Mouse (Mus musculus): Measurements from ENCODE around the gene Fzd2.

Fzd2 gene

DNA sequence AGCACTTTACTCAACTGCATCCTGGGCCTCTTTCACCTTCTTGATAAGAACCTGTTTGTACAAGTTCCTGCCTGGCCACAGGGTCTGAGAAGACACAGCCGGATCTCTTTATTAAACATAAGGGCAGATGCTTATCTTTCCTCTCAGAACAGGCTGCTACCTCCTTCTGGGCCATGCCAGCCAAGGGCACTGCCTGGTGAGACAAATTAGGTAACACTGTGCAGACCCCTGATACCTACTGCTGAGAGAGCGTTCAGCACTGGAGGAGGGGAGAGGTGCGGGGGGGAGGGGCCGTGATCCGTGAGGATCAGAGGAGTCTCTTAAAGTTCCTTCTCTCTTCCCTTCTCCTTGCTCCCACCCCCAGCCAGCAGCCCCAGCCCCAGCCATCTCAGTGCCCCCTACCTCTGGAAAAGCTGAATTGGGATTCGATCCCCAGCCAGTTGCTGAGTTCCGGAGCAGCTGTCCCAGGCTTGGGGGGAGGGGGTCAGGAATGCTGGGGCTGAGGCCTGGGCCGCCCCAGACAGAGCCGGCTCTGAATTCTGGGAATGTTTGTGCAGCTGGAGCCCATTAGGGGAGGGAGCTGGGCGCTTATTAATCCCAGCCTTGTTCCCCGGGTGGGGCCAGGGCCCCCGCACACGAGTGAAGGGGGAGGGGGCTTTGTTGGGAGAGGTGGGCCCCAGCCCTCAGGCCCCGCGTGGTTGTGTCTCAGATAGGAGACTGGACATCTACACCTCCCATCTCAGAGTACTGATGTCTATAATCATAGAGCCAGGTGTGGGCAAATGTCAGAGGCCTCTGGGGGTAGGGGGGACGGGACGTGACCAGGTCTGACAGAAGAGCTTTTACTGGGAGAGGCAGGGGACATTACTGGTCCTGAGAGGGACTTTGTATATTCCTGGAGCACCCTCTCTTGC, 19.9 kb downstream of the Fzd2 start:
- DNase-seq (ENCODE audit: low read depth) = no peak

DNA sequence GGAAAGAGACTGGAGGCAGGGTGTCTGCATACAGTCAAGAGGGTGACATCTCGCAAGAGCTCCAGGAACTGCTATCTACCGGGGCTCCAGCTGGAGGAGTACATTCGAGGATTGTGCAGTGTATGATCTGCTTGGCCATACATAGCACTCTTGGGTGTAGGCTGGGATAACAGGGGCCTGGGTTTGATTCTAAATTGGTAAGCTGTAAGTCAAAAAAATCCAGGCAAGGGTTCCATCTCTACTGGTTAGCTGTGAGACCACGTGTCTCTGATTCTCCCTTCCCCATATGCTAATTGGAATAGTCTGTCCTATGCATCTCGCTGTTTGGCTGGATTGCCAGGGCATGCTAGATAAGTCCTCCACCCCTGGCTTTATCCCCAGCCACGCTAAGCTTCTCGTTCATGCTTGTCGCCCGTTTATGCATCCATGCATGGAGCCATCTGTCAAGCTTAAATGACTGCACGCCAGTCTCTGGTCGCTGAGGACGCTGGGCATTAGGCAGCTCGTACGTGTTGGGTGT, 20.8 kb downstream of the Fzd2 start:
- no peak for DNase-seq (ENCODE audit: low read depth)

DNA sequence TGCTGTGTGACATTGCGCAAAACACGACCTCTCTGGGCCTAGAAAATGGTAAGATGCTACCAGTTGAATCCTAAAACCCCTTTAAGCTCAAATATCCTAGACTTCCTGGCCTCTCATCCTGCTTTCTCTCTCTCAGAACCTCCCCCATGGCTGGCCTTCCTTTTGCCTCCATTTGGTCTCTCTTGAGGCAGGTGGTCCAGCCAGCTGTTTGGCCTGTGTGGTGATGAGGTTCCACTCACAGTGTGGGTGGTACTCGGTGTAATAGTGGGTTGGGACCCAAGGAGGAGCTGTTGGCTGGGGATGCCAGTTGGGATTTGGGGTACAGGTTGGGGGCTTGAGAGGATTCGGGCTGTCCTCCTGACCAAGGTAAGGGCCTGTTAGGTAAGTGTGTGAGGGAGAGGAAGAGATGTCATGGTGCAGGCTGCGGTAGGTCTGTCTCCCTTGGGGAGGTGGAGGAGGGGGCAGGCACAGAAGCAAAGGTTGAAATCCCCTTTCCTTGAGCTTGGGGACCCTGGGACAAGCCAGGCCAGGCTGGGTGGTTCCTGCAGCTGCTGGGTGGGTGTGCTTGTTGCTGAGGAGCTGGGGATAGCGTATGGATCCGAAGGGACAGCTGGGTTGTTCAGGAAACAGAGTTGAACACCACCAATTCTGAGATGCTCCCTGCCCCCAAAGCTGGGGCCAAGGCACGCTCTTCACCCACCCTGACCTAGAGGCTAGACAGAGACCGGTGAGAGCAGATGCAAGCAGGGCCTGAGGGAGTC, 23.2 kb downstream of the Fzd2 start:
- no peak for DNase-seq (ENCODE audit: low read depth)

DNA sequence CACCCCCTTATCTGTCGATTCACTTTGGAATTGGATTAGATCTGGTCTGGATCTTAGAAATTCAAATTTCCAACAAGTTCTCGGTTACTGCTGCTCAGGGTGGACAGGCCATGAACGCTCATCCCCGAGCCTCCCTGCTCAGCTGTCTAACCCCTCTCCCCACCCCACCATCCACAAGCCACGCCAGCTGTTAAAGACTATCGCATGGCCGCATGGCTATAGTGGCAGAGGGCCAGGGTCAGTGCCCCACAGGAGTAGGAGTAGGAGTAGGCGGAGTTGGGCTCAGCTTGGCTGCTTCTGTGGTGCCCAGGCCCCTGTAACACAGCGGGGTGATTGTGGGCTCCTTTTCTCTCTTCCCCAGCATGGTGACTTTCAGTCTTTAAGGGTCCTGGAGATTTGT, 24.3 kb downstream of the Fzd2 start:
- no peak for DNase-seq (ENCODE audit: low read depth)

DNA sequence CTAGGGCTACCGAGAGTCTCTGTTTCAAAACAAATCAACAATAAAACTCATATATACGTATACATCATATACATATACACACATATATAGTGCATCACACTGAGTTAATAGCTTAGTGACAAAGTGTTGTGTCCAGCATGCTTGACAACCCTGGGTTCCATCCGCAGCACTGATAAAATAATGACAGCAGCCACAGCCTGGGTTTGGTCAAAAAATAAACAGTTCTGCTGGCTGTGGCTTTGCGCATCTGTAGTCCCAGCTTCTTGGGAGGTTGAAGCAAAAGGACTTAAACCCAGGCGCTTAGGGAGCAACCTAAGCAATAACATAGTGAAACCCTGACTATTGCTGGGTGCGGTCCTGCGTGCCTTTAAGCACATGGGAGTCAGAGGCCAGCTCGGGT, 25.2 kb downstream of the Fzd2 start:
- no peak for DNase-seq (ENCODE audit: low read depth)

DNA sequence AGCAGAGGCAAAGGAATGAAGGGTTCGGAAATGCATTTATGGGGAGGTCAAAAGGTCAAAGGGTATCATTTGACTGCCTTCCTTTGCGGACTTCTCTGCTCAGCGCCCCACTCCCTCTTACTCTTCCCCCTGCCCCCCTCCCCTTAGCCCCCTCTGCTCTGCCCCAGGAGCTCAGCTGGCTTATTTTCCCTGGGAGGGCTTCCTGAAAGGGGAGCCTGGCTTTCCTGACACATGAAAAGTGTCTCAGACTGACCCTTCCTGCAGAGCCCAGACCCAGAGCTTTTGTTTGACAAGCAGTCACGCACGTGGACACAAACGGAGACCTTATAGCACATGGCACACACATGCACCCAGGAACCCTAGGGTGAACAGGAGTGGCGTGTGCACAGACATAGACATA, 26.5 kb downstream of the Fzd2 start:
- DNase-seq (ENCODE audit: low read depth) = no peak

DNA sequence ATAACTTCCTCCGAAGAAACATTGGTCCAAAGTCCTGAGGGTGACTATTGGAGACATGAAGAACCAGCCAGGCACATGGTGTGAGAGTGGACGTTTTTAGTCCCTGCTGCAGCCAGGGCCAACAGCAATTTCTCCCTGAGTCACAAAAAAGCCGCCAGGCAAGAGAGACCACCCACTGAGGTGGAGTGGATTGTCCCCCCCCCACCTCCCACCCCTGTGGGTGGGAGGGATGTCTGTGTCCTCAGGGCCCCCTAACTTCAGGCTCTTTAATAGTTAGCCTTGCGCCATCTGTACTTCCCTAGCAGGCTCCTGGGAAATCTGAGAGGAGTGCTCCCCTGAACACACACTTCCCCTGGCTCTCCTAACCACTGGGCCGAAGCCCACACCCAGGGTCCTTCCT, 27.0 kb downstream of the Fzd2 start:
- no peak for DNase-seq (ENCODE audit: low read depth)

DNA sequence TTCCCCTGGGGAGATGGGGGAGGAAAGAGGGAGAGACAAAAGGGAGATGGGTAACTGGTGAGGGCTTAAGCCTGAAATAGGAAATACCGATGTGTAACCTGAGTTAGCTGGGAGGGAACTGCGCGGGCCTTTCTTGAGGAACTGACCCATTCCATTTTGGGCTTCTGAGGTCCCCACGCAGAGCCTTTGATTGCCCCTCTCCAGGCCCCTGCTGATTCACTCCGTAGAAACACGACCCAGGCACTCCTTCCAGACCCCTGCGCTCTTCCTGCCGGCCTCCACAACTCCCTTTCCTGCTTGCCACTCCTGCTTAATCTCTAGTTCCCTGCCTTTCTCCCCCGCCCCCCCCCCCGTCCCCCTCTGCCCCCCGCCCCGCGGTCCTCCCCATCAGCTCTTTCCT, 28.5 kb downstream of the Fzd2 start:
- no peak for DNase-seq (ENCODE audit: low read depth)

DNA sequence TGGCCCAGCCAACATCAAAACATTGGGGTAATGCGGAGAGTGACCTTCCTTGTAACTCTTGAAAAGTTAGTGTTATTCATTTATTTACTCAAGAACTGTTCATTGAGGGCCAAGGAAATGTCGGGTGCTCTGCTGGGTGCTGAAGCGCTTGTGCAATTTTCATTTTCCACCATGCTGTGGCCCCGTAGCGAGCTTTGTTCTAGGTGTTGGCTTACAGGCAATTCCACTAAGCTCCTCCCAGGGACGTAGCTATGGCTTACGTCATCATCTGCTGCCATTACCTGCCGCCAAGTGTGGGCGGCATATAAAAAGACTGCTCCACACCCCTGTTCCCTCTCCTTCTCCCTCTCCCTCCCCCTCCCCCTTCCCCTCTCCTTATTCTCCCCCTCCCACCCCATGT, 29.2 kb downstream of the Fzd2 start:
- peak; percentile 14 for DNase-seq (ENCODE audit: low read depth)

DNA sequence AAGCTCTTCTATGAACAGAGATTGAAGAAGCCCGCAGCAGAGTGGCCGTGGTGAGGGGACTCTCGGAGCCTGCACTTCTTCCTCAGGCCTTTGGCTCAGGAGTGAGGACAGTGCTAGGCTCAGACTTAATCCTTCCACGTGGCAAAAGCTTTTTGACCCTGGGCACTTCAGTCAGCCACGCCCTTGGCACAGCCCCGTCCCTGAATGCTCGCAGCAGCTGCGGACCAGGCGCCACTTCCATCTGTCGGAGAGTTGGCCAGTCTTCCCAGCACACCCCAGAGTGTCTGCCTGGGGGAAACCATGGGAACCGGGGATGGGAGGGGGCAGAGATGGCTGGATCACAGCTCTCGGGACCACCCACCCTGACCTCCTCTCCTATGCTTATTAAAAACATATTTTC, 32.7 kb downstream of the Fzd2 start:
- no peak for DNase-seq (ENCODE audit: low read depth)

DNA sequence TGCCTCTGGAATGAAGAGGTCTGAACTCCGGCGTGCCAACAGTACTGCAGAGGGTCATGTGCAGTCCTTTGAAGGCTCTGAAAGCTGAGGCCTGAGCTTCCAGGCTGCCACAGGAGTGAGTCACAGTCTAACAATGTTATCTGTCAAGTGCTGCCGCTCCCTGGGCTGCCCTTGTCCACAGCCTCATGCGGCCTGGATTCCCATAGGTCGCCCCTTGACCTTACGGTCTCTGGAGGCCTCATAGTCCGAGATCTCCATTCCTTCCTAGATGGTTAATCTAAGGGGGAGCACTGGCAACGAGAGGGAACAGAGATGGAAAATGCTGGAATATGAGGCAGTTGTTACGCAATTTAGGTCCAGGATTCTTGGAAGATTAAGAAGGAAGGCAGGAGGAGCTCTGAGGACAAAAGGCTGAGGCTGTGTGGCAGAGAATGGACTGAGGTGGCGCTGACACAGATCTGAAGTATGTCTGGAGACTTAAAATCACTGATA, 39.7 kb downstream of the Fzd2 start:
- DNase-seq (ENCODE audit: low read depth) = no peak

DNA sequence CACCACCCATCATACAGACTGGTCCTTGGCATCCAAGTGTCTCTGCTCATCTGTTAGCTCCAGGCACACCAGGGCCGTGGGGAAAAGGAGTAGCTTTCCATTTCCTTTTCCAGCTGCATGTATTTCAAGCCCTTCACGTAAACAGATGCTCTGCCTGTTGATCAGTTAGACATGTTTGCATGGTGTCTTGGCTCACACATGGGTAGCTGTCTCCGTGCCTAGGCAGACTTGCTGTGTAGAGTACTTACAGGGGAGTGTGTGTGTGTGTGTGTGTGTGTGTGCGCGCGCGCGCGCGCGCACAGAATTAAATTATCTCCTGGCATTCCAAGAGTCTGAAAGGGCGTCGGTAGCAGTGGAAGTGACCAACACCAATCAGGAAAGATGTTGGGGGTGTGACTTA, 42.0 kb downstream of the Fzd2 start:
- DNase-seq (ENCODE audit: low read depth) = no peak

DNA sequence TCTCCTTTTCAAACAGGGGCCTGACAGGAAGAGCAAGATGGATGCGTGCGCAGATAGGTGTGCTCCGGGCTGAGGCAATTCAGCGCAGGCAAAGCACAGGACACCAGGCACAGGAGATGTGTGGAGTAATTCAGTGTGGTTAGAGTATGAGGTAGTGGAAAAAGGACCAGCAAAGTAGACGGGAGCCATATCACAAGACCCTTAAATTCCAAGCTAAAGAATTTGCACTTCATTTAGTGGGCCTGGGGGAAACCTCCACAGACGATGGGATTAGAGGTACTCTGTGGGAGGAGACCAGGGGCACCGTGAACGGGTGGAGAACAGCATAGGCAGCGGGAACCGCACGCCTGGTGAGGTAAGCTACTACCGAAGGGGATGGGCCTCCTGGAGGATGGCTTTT, 43.7 kb downstream of the Fzd2 start:
- no peak for DNase-seq (ENCODE audit: low read depth)

DNA sequence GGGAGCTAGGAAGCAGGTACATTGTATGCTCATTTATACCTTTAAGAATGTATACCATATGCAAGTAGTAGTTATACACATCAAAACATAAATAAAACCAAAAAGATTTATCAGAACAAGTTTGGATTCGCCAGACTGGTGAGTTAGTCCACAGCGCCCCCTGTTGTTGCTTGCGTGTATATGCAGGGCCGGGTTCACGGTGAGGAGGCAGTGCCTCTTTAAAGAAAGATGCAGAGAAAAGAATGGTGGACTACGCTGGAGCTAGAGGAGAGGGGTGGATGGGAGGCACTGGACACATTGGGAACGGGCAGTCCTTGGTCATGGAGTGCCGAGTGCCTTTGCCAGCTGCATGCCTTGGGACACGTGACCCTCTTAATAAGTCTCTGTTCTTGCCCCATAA, 47.2 kb downstream of the Fzd2 start:
- peak; percentile 41 for DNase-seq (ENCODE audit: low read depth)

DNA sequence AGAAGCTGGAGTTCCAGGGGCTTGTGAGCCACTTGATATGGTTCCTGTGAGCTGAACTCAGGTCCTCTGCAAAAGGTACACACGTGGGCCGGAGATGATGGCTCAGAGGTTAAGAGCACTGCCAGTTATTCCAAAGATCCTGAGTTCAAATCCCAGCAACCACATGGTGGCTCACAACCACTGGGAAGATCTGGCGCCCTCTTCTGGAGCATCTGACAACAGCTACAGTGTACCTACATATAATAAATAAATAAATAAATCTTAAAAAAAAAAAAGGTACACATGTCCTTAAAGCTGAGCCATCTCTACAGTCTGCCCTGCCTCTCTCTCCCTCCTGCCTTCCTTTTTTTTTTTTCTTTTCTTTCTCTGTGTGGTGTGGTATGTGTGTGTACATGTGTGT, 48.6 kb downstream of the Fzd2 start:
- peak; percentile 13 for DNase-seq (ENCODE audit: low read depth)

DNA sequence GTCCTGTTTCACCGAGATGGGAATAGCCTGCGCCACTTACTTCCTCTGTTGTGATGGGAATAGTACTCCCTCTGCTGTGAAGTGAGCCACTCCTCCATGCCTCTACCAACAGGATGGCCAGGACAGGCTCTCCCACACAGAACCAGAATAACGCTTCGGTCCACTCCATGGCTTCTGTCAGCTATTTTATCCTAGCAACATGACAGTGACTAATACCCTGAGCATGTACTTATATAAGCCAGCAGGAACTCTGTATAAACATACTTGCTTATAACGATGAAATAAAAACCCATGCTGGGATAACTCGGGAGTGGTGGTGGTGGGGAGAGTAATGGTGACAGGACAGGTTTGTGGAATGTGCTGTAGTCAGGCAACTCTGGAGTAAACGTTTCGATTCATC, 51.7 kb downstream of the Fzd2 start:
- DNase-seq (ENCODE audit: low read depth) = no peak

DNA sequence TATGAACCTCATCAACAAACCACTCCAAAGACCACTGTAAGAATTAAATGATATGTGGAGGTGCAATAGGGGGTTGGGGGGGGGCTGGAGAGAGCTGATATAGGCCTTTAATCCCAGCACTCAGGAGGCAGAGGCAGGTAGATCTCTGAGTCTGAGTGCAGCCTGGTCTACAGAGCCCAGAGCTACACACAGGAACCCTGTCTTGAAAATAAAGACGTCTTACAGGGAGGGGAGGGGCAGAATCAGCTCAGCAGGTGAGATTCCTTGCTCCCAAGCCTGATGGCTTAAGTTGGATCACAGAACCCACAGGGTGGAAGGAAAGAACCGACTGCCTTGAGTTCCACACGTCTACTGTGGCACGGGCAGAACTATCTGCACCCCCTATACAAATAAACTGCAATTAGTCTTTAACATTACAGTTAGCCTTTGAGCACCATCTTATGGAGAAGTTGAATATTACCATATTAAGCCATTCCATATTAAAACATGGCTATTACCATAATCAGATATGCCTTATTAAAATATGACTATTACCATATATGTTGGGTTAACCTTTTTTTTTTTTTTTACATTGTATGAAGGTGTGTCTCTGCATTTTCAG, 52.2 kb downstream of the Fzd2 start:
- no peak for DNase-seq (ENCODE audit: low read depth)

DNA sequence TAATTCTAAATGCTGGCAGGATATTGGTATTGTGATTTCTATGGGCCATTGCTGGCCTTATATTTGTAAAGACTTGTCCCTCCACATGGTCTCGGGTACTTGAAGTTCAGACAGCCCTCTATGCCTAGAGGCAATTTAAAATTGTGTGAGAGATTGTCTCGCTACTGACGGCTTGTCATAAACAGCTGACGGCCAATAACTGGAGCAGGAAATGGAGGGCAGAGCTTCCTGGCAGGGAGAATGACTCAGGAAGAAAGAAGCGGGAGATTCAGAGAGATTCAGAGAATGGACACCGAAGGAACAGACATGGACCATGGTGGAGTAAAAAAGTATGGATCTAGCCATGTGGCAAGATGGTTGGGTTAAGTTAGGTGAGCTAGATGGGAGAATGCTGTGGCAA, 52.7 kb downstream of the Fzd2 start:
- no peak for DNase-seq (ENCODE audit: low read depth)

Measured in c-Kit-positive CD71-positive TER-119-negative erythroid progenitor cells, embryonic 14.5 days (primary cell).